Mouse (Mus musculus) midbrain, embryonic 12.5 days (tissue): Measurements from ENCODE around the gene Tmem234. TPM values are rescaled to one million over a fixed set of nuclear protein-coding genes. Genes with fewer than 3 reads are reported as not detected.
A peak's percentile ranks its signal among the peaks of the same experiment; 100 is the strongest.
"Not testable (repeated sequence)": the region's sequence is repeated elsewhere in the genome, so short reads cannot be mapped to it uniquely, and the experiment has no call there.

Experiments
- ATAC-seq: fragments of 200-750 bp; cut with Nextera tagmentation; 2 replicates; pipeline ENCODE4 v1.8.0; 2017; ENCODE audit warnings: low read depth, moderate TSS enrichment, moderate library complexity; ENCODE audit not compliant: low FRiP score
- H3K27ac ChIP-seq: fragments of 300-500 bp; sonication (generic); replicated peaks from 2 replicates; pipeline ENCODE4 v1.5.1; 2016; ENCODE audit warnings: mild to moderate bottlenecking
- H3K27me3 ChIP-seq: fragments of 300-500 bp; sonication (generic); 2 replicates; pipeline ENCODE4 v1.6.1; 2016; ENCODE audit warnings: mild to moderate bottlenecking
- H3K36me3 ChIP-seq: fragments of 300-500 bp; sonication (generic); 2 replicates; pipeline ENCODE4 v1.6.1; 2016
- H3K4me1 ChIP-seq: fragments of 300-500 bp; sonication (generic); 2 replicates; pipeline ENCODE4 v1.6.1; 2016
- H3K4me2 ChIP-seq: fragments of 300-500 bp; sonication (generic); replicated peaks from 2 replicates; pipeline ENCODE4 v1.6.1; 2016; ENCODE audit warnings: mild to moderate bottlenecking, moderate library complexity
- H3K4me3 ChIP-seq: fragments of 300-500 bp; sonication (generic); 2 replicates; pipeline ENCODE4 v1.5.1; 2016; ENCODE audit warnings: mild to moderate bottlenecking
- H3K9ac ChIP-seq: fragments of 300-500 bp; sonication (generic); replicated peaks from 2 replicates; pipeline ENCODE4 v1.6.1; 2016; ENCODE audit warnings: mild to moderate bottlenecking, moderate library complexity
- H3K9me3 ChIP-seq: fragments of 300-500 bp; sonication (generic); 2 replicates; pipeline ENCODE4 v1.6.1; 2016; ENCODE audit warnings: mild to moderate bottlenecking
- WGBS: fragments of 180-500 bp; shearing (Covaris S2); methylation state at CpG from one replicate; pipeline ENCODE4 v1.1.7; 2016; 5-methylcytosine and 5-hydroxymethylcytosine counted together
- polyA plus RNA-seq: library from polyadenylated mRNA; unstranded; fragments of >200 nt; fragmentation: Nextera tagmentation; extraction: Ambion mirVana; gene quantifications from 2 replicates; pipeline ENCODE4 v1.2.1, GENCODE M21; 2016

Gene Tmem234
- polyA plus RNA-seq = 182 and 192 TPM in 2 replicates

DNA sequence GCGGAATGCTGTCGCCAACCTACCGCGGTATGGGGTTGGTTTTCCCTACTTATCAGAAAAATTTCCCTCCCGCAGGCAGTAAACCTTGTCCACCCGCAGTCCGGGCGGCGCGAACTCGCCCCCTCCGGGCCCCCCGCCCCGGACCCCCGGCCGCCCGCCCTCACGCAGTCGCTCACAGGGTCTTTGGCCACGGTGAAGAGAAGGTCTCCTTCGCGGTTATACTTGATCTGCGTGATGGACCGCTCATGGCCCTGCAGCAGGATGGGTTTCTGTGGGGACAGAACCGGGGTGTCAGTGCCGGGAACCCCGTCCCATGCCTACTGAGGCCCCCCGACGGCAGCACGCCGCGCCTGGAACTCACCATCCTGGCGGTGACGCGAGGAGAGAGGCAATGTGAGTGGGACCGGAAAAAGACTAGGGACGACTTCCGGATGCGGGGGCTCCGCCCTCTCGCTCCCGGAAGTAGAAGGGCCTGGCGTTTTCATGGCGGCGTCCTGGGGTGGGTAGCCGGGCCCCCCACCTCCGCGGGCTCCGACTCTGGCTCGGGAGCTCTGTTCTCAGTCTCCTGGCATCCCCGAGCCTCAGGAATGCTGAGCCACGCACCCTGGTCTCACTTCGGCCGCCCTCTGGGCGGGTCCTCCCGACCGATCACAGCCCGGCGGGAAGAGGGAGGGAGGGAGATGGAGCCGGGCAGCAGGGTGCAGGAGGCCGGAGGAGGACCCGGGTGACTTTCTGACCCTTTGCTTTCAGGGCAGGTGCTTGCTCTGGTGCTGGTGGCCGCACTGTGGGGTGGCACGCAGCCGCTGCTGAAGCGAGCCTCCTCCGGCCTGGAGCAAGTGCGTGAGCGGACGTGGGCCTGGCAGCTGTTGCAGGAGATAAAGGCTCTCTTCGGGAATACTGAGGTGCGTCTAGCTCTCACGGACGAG lies at the start of gene Tmem234, which contains the start of gene Eif3i:
Gene Tmem234 (plus strand): TSS at position 436 of the 926 bp plus-strand sequence.
Gene Eif3i (minus strand): TSS at position 416 of the 926 bp plus-strand sequence.
- H3K9ac ChIP-seq = peak within 1 kb of the TSS; percentile 87
- peak within 1 kb of the TSS; percentile 93 for H3K4me2 ChIP-seq
- under 1% methylated on average over 74 of the region's 74 CpGs for WGBS
- peak; percentile 88 for ATAC-seq
- H3K4me1 ChIP-seq = peaks cover 27% of the 10 kb centered on the region
- peaks cover 53% of the 10 kb centered on the region for H3K36me3 ChIP-seq
- no peaks in the 10 kb centered on the region for H3K9me3 ChIP-seq
- peak within 1 kb of the TSS; percentile 52 for H3K27ac ChIP-seq
- peak within 1 kb of the TSS; percentile 75 for H3K4me3 ChIP-seq
- H3K27me3 ChIP-seq = no peaks in the 10 kb centered on the region

DNA sequence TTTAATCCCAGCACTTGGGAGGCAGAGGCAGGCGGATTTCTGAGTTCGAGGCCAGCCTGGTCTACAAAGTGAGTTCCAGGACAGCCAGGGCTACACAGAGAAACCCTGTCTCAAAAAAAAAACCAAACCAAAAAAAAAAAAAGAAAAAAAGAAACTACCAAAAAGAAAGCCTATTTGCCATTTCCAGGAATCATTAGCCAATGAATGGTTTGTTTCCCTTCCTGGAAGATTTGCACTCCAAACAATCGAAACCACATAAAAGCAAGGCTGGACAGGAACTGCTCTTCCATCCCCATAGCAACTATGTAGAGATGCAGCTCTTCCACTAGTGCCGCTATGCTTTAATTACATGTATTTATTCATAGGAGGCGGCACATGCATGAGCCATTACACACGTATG lies 46.0 kb upstream of the Tmem234 start:
- not testable (repeated sequence) for H3K9ac ChIP-seq, H3K4me3 ChIP-seq, ATAC-seq, H3K4me1 ChIP-seq, H3K4me2 ChIP-seq, H3K27ac ChIP-seq, H3K36me3 ChIP-seq, H3K9me3 ChIP-seq
- WGBS = 74% methylated on average over 5 of the region's 6 CpGs
- peaks cover 28% of the 10 kb centered on the region for H3K27me3 ChIP-seq

DNA sequence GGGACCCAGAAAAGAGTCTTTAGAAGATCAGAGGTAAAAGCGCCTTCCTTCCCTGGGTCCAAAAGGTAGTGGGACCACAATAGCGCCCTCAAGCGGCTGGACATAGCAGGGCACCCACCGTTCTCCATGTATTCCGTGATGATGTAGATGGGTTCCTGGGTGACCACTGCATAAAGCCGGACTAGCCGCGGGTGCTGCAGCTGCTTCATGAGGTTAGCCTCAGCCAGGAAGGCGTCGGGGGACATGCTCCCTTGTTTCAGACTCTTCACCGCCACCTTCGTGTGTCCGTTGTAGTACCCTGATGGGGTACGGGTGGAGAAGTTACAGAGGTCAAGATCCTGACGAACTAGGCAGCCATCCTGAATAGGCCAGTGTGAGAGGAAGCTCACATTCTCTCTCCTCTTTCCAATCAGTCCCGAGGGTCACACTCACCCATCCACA lies 45.0 kb upstream of the Tmem234 start:
- no peaks in the 10 kb centered on the region for H3K9me3 ChIP-seq
- H3K27me3 ChIP-seq = peaks cover 28% of the 10 kb centered on the region
- WGBS = 3% methylated on average over 16 of the region's 16 CpGs
- peak overlapping the region; percentile 42 for H3K4me3 ChIP-seq
- H3K4me2 ChIP-seq = peak overlapping the region; percentile 59
- peak; percentile 49; the same call in 1 of the 2 replicates for ATAC-seq
- H3K9ac ChIP-seq = no peak overlapping the region
- H3K36me3 ChIP-seq = no peaks in the 10 kb centered on the region
- H3K4me1 ChIP-seq = peaks cover 9% of the 10 kb centered on the region
- no peak overlapping the region for H3K27ac ChIP-seq

DNA sequence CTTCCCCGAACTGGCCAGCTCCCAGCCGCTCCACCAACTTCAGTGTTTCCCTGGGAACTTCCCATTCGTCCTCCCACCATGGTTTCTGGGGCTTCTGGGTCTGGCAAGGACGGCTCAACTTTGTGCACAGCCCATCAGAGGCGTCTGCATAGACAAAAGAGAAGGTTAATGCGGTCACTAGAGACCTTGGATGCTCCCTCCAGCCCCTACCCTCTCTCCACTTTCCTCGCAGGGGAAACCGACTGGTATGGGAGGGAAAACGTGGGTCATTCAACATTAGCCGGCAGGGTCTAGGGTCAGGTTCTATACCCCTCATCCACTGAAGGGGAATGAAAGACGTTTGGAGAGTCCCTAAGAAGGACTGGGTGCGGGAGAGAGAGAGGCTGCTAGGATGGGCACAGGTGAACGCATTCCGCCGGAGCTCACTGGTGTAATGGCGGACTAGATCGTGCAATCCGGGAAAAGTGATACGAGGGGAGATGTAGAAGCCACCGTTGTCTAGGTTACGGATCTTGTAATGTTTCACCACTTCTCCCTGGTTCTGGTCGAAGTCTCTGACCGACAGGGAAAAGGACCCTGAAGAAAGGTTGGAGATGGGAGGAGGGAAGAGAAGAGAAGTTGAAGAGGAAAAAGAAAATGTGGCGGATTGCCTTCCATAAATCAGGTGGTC lies 44.5 kb upstream of the Tmem234 start:
- no peaks in the 10 kb centered on the region for H3K36me3 ChIP-seq
- peak overlapping the region; percentile 59 for H3K4me2 ChIP-seq
- H3K27ac ChIP-seq = no peak overlapping the region
- H3K9ac ChIP-seq = peak overlapping the region; percentile 43
- H3K27me3 ChIP-seq = peaks cover 28% of the 10 kb centered on the region
- peaks cover 9% of the 10 kb centered on the region for H3K4me1 ChIP-seq
- H3K9me3 ChIP-seq = no peaks in the 10 kb centered on the region
- 2% methylated on average over 23 of the region's 24 CpGs for WGBS
- H3K4me3 ChIP-seq = peak overlapping the region; percentile 42
- ATAC-seq = peak; percentile 49

DNA sequence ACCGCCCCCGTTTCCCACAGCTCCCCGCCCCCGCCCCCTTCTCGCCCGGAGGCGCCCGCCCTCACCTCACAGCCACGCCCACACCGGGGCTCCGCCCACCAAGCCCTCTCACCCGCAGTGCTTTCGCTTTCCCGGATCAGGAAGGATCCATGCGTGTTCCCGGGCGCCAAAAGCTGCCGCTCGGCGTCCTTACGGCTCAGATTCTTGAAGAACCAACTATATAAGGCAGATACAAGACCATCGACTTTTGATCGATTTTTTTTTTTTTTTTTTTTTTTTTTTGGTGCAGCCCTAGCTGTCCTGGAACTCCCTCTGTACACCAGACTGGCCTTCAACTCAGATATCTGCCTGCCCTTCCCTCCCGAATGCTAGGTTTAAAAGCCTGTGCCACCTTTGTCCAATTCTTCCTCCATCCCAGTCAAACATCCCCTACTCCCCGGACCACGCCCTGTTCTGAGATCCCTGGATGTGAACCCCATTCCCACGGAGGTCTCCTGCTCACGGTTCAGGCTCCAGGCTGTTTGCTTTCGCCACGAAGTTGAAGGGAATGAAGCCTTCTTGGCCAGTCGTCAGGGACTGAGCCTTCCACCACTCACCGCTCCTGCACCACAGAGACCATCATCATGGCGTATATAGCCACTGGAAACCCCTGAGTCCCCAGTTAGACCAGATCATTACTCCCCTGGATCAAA lies 43.8 kb upstream of the Tmem234 start:
- H3K27ac ChIP-seq = no peak overlapping the region
- 11% methylated on average over 26 of the region's 33 CpGs for WGBS

DNA sequence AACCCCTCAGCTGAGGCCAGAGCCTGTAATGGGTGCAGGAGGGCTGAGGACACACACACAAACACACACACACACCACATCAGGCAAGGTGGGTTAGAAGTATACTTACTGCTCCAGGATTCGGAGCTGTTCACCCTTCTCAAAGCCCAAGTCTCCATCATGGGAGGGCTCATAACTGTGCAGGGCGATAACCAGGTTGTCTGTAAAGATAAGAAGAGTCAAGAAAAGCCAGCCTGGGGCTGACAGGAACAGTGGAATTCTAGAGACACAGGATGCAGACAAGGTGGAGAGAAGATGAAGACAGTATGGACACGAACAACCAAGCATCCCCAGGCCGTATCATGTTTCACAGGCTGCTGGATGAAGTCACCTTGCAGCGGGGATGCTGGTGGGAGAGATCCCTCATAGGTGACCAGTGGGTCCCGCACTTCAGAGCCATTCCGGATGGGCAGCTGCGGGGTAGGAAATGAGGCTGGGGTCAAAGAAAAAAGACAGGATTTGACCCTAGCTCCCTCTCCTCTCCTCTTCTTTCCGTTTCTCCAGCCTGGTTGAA lies 43.1 kb upstream of the Tmem234 start:
- H3K4me2 ChIP-seq = peak overlapping the region; percentile 59; the same call in 1 of the 2 replicates
- no peaks in the 10 kb centered on the region for H3K36me3 ChIP-seq
- H3K27me3 ChIP-seq = peaks cover 28% of the 10 kb centered on the region
- ATAC-seq = no peak
- 0 out of 2 replicates have a peak overlapping the region, but pooled peaks have one; percentile 43 for H3K9ac ChIP-seq
- H3K4me1 ChIP-seq = peaks cover 9% of the 10 kb centered on the region
- no peaks in the 10 kb centered on the region for H3K9me3 ChIP-seq
- peak overlapping the region; percentile 42; the same call in 1 of the 2 replicates for H3K4me3 ChIP-seq
- WGBS = 78% methylated on average over 9 of the region's 9 CpGs
- no peak overlapping the region for H3K27ac ChIP-seq

More for the DNA sequence above, 43.8 kb upstream of the Tmem234 start:
- peaks cover 28% of the 10 kb centered on the region for H3K27me3 ChIP-seq
- peaks cover 9% of the 10 kb centered on the region for H3K4me1 ChIP-seq
- H3K4me3 ChIP-seq = peak overlapping the region; percentile 42
- no peaks in the 10 kb centered on the region for H3K36me3 ChIP-seq
- peak; percentile 71 for ATAC-seq
- peak overlapping the region; percentile 59 for H3K4me2 ChIP-seq
- peak overlapping the region; percentile 43 for H3K9ac ChIP-seq
- no peaks in the 10 kb centered on the region for H3K9me3 ChIP-seq

DNA sequence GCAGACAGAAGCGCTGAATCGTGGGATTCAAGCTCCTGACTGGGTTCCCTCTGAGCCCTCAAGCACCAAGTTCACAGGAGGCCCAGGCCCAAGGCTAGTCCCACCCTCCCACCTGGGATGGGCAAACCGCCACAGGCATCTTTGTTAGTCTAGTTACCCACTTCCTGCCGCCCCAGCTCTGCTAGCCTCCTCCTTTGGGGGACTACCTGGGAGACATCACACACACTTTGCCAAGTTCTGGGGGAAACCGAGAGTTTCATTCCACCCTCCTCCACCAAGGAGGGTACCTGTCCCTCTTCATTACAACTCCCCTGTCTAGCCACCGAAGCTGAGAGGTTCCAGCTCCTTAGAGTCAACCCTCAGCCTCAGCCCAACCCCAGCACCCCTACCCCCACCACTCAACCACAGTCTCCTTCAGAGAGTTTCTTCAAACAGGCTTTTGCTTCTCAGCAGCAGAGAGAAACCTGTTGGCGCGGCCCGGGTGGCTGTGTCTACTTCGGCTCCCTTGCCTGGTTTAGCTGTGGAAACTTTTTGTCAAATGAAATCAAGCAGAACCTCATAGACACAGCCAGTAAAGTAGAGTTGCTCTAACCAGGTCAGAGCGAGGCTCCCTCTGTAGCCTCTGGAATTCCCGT lies 42.0 kb upstream of the Tmem234 start:
- Histone ChIP-seq H3K4me1 (peaks cover 9% of the 10 kb centered on the region), H3K27me3 (peaks cover 28% of the 10 kb centered on the region), H3K9ac (no peak overlapping the region), H3K27ac (no peak overlapping the region), H3K4me3 (no peak overlapping the region), H3K4me2 (no peak overlapping the region), H3K9me3 (no peaks in the 10 kb centered on the region), H3K36me3 (no peaks in the 10 kb centered on the region)
- 84% methylated on average over 12 of the region's 12 CpGs for WGBS
- no peak for ATAC-seq

DNA sequence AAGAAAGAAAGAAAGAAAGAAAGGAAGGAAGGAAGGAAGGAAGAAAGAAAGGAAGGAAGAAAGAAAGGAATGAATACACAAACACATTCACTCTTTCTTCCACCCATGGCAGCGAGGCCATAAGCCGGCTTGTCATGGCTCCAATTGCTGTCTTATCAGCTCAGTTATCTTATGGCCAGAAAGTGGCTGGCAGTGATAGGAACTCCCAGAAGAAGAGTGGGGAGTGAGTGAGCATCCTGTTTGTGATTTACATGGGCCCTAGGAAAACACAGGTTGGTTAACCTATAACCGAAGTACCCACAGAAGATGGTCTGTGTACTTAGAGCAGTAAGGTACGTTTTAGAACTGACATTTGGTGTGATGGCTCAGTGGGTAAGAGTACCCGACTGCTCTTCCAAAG lies 39.3 kb upstream of the Tmem234 start:
- no peak overlapping the region for H3K4me2 ChIP-seq
- H3K4me1 ChIP-seq = peaks cover 3% of the 10 kb centered on the region; the same call in 1 of the 2 replicates
- no peak for ATAC-seq
- 91% methylated on average over 5 of the region's 5 CpGs for WGBS
- peaks cover 19% of the 10 kb centered on the region; the same call in 1 of the 2 replicates for H3K27me3 ChIP-seq
- H3K9ac ChIP-seq = no peak overlapping the region
- H3K4me3 ChIP-seq = no peak overlapping the region
- H3K36me3 ChIP-seq = no peaks in the 10 kb centered on the region
- no peak overlapping the region for H3K27ac ChIP-seq
- H3K9me3 ChIP-seq = no peaks in the 10 kb centered on the region

DNA sequence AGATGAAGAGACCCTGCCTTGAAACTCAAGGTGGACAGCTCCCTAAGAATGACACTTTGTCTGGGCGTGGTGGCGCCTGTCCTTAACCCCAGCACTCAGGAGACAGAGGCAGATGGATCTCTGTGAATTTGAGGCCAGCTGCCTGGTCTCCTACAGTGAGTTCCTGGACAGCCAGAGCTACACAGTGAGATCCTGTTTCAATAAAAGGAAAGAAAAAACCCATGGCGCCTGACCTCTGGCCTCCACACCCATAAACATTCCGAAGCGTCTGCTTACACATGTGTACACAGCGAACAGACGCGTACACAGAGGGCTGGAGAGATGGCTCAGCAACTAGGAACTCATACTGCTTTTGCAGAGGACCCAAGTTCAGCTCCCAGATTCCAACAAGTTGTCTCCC lies 36.8 kb upstream of the Tmem234 start:
- no peaks in the 10 kb centered on the region for H3K27me3 ChIP-seq
- WGBS = 70% methylated on average over 8 of the region's 8 CpGs
- no peak for ATAC-seq
- no peaks in the 10 kb centered on the region for H3K4me1 ChIP-seq
- no peak overlapping the region for H3K4me2 ChIP-seq
- H3K9me3 ChIP-seq = no peaks in the 10 kb centered on the region
- H3K4me3 ChIP-seq = no peak overlapping the region
- no peak overlapping the region for H3K27ac ChIP-seq
- H3K36me3 ChIP-seq = no peaks in the 10 kb centered on the region
- H3K9ac ChIP-seq = no peak overlapping the region

DNA sequence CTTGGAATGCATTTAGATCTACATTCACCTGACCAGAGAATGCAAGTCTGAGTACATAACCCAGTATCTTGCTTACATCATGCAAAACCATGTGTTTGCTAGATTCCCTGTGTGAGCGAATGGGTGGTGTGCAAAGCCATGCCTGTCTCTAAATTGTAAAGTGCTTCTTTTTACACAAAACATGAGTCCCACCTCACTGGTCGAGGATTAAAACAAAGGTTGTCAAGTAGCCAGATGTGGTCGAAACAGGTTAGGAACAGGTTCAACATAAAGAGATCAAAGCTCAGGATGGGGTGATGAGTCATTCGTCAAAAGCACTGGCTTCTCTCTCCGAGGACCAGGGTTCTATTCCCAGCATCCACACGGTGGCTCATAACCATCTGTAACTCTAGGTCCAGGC lies 35.3 kb upstream of the Tmem234 start:
- H3K4me2 ChIP-seq = no peak overlapping the region
- H3K4me3 ChIP-seq = no peak overlapping the region
- H3K9ac ChIP-seq = no peak overlapping the region
- 86% methylated on average over 6 of the region's 6 CpGs for WGBS
- no peaks in the 10 kb centered on the region for H3K27me3 ChIP-seq
- no peak for ATAC-seq
- H3K4me1 ChIP-seq = no peaks in the 10 kb centered on the region
- H3K36me3 ChIP-seq = no peaks in the 10 kb centered on the region
- H3K9me3 ChIP-seq = no peaks in the 10 kb centered on the region
- H3K27ac ChIP-seq = no peak overlapping the region

DNA sequence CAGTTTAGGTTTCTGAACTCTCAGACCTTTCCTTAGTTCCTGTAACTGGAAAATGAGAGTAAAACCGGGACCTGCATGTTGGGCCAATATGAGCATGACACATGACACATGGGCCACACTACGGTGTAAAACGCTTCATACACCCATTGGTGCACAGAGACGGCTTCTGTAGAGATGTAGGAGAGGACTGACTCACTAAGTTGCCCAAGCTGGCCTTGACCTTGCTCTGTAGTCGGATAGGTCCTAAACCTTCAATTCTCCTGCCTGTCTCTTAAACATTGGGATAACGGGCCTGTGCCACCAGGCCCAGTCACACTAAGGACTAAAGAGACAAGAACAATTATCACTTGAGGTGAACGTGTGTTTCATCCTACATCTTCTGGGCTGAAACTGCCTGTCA lies 32.1 kb upstream of the Tmem234 start:
- 95% methylated on average over 7 of the region's 7 CpGs for WGBS
- no peak overlapping the region for H3K9ac ChIP-seq
- no peak overlapping the region for H3K4me2 ChIP-seq
- no peaks in the 10 kb centered on the region for H3K36me3 ChIP-seq
- H3K4me3 ChIP-seq = no peak overlapping the region
- no peaks in the 10 kb centered on the region for H3K9me3 ChIP-seq
- H3K4me1 ChIP-seq = no peaks in the 10 kb centered on the region
- H3K27me3 ChIP-seq = no peaks in the 10 kb centered on the region
- ATAC-seq = no peak
- no peak overlapping the region for H3K27ac ChIP-seq
